Mouse (Mus musculus) myocyte (in vitro differentiated cells): ENCODE measurements around the gene Rab19. TPM values are rescaled to one million over a fixed set of nuclear protein-coding genes. Genes with fewer than 3 reads are reported as not detected.
"Not testable (repeated sequence)": the region's sequence is repeated elsewhere in the genome, so short reads cannot be mapped to it uniquely, and the experiment has no call there.

ENCODE experiments used
- H3K27me3 ChIP-seq: one replicate; pipeline ENCODE4 v1.6.1; 2011; ENCODE audit not compliant: control insufficient read depth, insufficient read depth, insufficient read length
- H3K36me3 ChIP-seq: one replicate; pipeline ENCODE4 v1.6.1; 2011; ENCODE audit not compliant: control insufficient read depth, insufficient read depth
- H3K4me2 ChIP-seq: one replicate; pipeline ENCODE4 v1.6.1; 2011; ENCODE audit warnings: low read depth, control low read depth
- H3K4me3 ChIP-seq: one replicate; pipeline ENCODE4 v1.5.1; 2011; ENCODE audit warnings: mild to moderate bottlenecking, control low read depth, moderate library complexity
- H3K79me2 ChIP-seq: one replicate; pipeline ENCODE4 v1.6.1; 2011; ENCODE audit not compliant: control insufficient read depth, insufficient read depth
- H3ac ChIP-seq: one replicate; pipeline ENCODE4 v1.6.1; 2011; ENCODE audit not compliant: control insufficient read depth, insufficient read length
- CEBPB ChIP-seq: IDR thresholded peaks from 2 replicates; pipeline ENCODE4 v1.6.1; 2011; ENCODE audit warnings: mild to moderate bottlenecking, moderate library complexity; ENCODE audit not compliant: poor library complexity, insufficient read depth, severe bottlenecking
- E2F4 ChIP-seq: IDR thresholded peaks from one replicate; pipeline ENCODE4 v1.6.1; 2011; ENCODE audit warnings: mild to moderate bottlenecking, control low read depth, moderate library complexity; ENCODE audit not compliant: insufficient read depth
- MAX ChIP-seq: IDR thresholded peaks from one replicate; pipeline ENCODE4 v1.6.1; 2011; ENCODE audit warnings: low read depth, mild to moderate bottlenecking, control low read depth
- MYOD1 ChIP-seq, 3 experiments: IDR thresholded peaks; one replicate each; pipeline ENCODE4 v1.6.1; 2011; ENCODE audit warnings: control low read depth in 2 of 3, low read depth in 2 of 3, mild to moderate bottlenecking in 2 of 3, moderate library complexity in 1 of 3; ENCODE audit not compliant: insufficient read length in 2 of 3, control insufficient read depth in 1 of 3
- MYOG ChIP-seq, 3 experiments: IDR thresholded peaks; one replicate each; pipeline ENCODE4 v1.6.1; 2011; ENCODE audit warnings: control low read depth in 2 of 3, low read depth in 2 of 3, mild to moderate bottlenecking in 2 of 3; ENCODE audit not compliant: insufficient read length in 2 of 3, control insufficient read depth in 1 of 3, insufficient read depth in 1 of 3
- POLR2A ChIP-seq: IDR thresholded peaks from one replicate; pipeline ENCODE4 v1.6.1; 2011; ENCODE audit warnings: low read depth, mild to moderate bottlenecking, control low read depth, moderate library complexity; ENCODE audit not compliant: insufficient read length
- POLR2AphosphoS2 ChIP-seq: IDR thresholded peaks from one replicate; pipeline ENCODE4 v1.6.1; 2011; ENCODE audit warnings: low read depth, control low read depth; ENCODE audit not compliant: insufficient read length
- REST ChIP-seq: IDR thresholded peaks from one replicate; pipeline ENCODE4 v1.6.1; 2011; ENCODE audit warnings: mild to moderate bottlenecking, control low read depth, moderate library complexity; ENCODE audit not compliant: insufficient read depth, insufficient read length
- SRF ChIP-seq: IDR thresholded peaks from one replicate; pipeline ENCODE4 v1.6.1; 2011; ENCODE audit warnings: low read depth; ENCODE audit not compliant: control insufficient read depth, insufficient read length
- TCF12 ChIP-seq: IDR thresholded peaks from one replicate; pipeline ENCODE4 v1.6.1; 2011; ENCODE audit warnings: mild to moderate bottlenecking, control low read depth; ENCODE audit not compliant: poor library complexity, insufficient read depth, severe bottlenecking
- TCF3 ChIP-seq: IDR thresholded peaks from one replicate; pipeline ENCODE4 v1.6.1; 2011; ENCODE audit warnings: low read depth, control low read depth; ENCODE audit not compliant: insufficient read length
- USF1 ChIP-seq: IDR thresholded peaks from one replicate; pipeline ENCODE4 v1.6.1; 2011; ENCODE audit warnings: low read depth, mild to moderate bottlenecking, control low read depth, moderate library complexity
- polyA plus RNA-seq: library from polyadenylated mRNA; unstranded; fragments of >200 nt; fragmentation: generic; extraction: Trizol; gene quantifications from one replicate; pipeline ENCODE4 v1.2.1, GENCODE M21; 2012; ENCODE audit warnings: missing spikeins

Rab19 gene
- polyA plus RNA-seq, 1 experiment: not detected

DNA sequence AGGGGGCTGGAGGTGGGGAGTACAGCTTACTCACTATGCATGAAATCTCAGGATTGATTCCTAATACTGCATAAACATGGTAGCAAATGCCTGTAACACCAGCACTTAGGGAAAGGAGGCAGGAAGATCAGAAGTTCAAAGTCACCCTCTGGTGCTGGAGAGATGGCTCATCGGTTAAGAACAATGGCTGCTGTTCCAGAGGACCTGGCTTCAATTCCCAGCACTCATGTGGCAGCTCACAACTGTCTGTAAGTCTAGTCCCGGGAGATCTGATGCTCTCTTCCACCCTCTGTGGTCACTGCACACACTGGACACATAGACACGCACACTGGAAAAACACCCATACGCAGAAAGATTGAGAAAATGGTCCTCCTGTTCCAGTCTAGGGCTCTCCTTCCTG lies 52.2 kb downstream of the Rab19 start:
- Histone ChIP-seq H3K4me3 (no peak overlapping the region), H3ac (no peak overlapping the region), H3K4me2 (no peak overlapping the region), H3K36me3 (no peaks in the 10 kb centered on the region), H3K79me2 (no peaks in the 10 kb centered on the region), H3K27me3 (no peaks in the 10 kb centered on the region)
- TF ChIP-seq TCF12 (no peak), CEBPB (no peak), REST (no peak), USF1 (no peak), POLR2A (no peak), MYOG (IDR thresholded peaks at IDR 0.05; ENCODE audit: control insufficient read depth in 1 of 3, insufficient read depth in 1 of 3, insufficient read length in 2 of 3, low read depth in 2 of 3) (no peak), TCF3 (no peak), MYOD1 (IDR thresholded peaks at IDR 0.05; ENCODE audit: control insufficient read depth in 1 of 3, insufficient read length in 2 of 3, low read depth in 2 of 3) (no peak), E2F4 (no peak), MAX (no peak), POLR2AphosphoS2 (no peak), SRF (no peak)

GRCm38 (mm10) chr6:39433701-39434100 lies 52.7 kb downstream of the Rab19 start:
- no peaks in the 10 kb centered on the region for H3K79me2 ChIP-seq
- H3K4me2 ChIP-seq: no peak overlapping the region
- no peak for TF ChIP-seq MAX
- no peak for TF ChIP-seq REST
- no peak for TF ChIP-seq POLR2A
- no peak for TF ChIP-seq MYOG (IDR thresholded peaks at IDR 0.05; ENCODE audit: control insufficient read depth in 1 of 3, insufficient read depth in 1 of 3, insufficient read length in 2 of 3, low read depth in 2 of 3)
- TF ChIP-seq CEBPB: no peak
- TF ChIP-seq TCF3: no peak
- TF ChIP-seq MYOD1 (IDR thresholded peaks at IDR 0.05; ENCODE audit: control insufficient read depth in 1 of 3, insufficient read length in 2 of 3, low read depth in 2 of 3): no peak
- TF ChIP-seq POLR2AphosphoS2: no peak
- TF ChIP-seq USF1: no peak
- H3K27me3 ChIP-seq: no peaks in the 10 kb centered on the region
- H3ac ChIP-seq: no peak overlapping the region
- H3K36me3 ChIP-seq: no peaks in the 10 kb centered on the region
- H3K4me3 ChIP-seq: no peak overlapping the region

DNA sequence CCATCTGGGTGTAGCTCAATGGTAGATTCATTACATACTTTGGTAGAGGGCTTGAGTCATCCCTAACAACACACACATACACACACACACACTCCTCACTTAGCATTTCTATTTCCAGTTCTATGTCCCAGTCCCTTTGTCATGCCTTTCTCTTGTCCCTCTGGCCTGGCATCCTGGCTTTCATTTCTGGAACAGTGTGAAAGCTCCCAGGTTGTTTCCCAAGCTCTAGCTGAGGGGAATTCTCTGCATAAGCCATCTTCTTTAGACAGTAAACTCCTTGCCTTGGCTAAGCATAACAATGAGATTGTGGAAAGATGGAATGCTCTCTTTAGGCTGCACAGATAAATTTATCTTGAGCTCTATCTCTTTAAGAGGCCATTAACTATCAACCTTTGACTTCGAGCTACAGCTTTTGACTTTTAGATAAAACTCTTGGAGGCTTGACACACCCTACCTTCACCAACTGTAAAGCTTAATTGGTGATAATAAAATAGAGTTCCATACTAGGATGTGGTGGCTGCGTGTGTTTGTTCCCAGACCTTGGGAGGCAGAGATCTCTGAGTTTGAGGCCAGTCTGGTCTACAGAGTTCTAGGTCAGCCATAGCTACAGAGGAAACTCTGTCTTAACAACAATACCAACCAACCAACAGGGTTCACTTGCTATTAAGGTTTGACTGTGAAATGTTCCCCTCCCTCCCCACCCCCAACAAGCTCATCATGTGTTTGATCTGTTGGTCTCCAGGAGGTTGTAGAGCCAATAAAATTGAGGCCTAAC lies 53.3 kb downstream of the Rab19 start:
- Histone ChIP-seq H3K4me3 (no peak overlapping the region), H3K4me2 (no peak overlapping the region), H3K27me3 (no peaks in the 10 kb centered on the region), H3ac (no peak overlapping the region), H3K79me2 (no peaks in the 10 kb centered on the region), H3K36me3 (no peaks in the 10 kb centered on the region)
- TF ChIP-seq MAX: no peak
- no peak for TF ChIP-seq TCF12
- no peak for TF ChIP-seq CEBPB
- TF ChIP-seq REST: no peak
- TF ChIP-seq MYOD1 (IDR thresholded peaks at IDR 0.05; ENCODE audit: control insufficient read depth in 1 of 3, insufficient read length in 2 of 3, low read depth in 2 of 3): no peak
- no peak for TF ChIP-seq SRF
- TF ChIP-seq MYOG (IDR thresholded peaks at IDR 0.05; ENCODE audit: control insufficient read depth in 1 of 3, insufficient read depth in 1 of 3, insufficient read length in 2 of 3, low read depth in 2 of 3): no peak
- TF ChIP-seq E2F4: no peak
- TF ChIP-seq POLR2AphosphoS2: no peak
- no peak for TF ChIP-seq POLR2A
- TF ChIP-seq TCF3: no peak
- TF ChIP-seq USF1: no peak

DNA sequence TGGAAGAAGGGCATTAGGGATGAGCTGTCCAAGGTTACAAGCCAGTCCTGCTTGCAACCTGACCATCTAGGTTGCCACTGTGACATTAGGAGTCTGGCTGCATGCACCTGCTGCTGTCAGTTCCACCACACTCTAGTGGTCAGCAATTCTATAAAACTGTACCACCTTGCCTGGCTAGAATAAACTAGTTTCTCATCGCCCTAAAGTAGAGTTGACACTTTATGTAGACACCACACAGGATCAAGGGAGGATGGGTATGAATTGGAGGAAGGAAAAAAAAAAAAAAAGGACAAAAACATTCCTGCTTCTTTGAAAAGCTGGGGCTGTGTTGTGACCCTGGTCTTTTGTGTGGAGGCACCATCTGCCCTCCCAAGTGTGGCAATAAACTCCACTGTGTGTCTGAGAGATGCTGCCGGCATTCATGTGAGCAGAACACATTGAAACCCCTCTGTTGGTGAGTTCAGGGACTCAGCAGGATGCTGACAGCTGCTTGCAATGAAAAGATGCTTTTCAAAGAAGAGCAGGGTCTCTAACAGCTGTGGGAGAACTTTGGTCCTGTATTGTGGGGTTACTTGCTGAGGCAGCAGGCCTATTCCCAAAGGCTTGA lies 54.0 kb downstream of the Rab19 start:
- Histone ChIP-seq H3K36me3 (no peaks in the 10 kb centered on the region), H3K27me3 (no peaks in the 10 kb centered on the region), H3ac (no peak overlapping the region), H3K4me2 (no peak overlapping the region), H3K79me2 (no peaks in the 10 kb centered on the region), H3K4me3 (no peak overlapping the region)
- TF ChIP-seq MYOD1 (IDR thresholded peaks at IDR 0.05; ENCODE audit: control insufficient read depth in 1 of 3, insufficient read length in 2 of 3, low read depth in 2 of 3) (peak in 2 of 3 experiments; percentile 89 to 93), CEBPB (no peak), REST (peak; percentile 40)

DNA sequence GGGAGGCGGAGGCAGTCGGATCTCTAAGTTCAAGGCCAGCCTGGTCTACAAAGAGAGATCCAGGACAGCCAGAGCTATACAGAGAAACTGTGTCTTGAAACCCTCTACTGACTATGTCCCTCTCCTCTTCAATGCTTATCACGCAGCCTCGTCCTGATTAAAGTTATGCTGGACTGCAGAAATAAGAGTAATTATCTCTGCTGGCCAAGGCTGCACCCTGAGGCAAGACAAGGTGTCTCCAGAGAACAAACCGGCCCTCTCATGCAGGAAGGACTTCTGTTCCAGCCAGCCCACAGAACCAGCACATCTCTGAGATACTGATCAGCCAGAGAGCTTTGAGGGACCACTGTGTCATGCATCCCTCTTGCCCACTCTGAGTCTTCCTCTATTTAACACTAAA lies 54.9 kb downstream of the Rab19 start:
- H3K36me3 ChIP-seq: no peaks in the 10 kb centered on the region
- no peak overlapping the region for H3K4me2 ChIP-seq
- H3ac ChIP-seq: no peak overlapping the region
- TF ChIP-seq REST (no peak), MYOG (IDR thresholded peaks at IDR 0.05; ENCODE audit: control insufficient read depth in 1 of 3, insufficient read depth in 1 of 3, insufficient read length in 2 of 3, low read depth in 2 of 3) (no peak), TCF3 (no peak), MAX (no peak), POLR2A (no peak), USF1 (no peak), POLR2AphosphoS2 (no peak), CEBPB (no peak), TCF12 (no peak), SRF (no peak), E2F4 (no peak)
- H3K4me3 ChIP-seq: no peak overlapping the region
- H3K27me3 ChIP-seq: no peaks in the 10 kb centered on the region
- no peaks in the 10 kb centered on the region for H3K79me2 ChIP-seq

DNA sequence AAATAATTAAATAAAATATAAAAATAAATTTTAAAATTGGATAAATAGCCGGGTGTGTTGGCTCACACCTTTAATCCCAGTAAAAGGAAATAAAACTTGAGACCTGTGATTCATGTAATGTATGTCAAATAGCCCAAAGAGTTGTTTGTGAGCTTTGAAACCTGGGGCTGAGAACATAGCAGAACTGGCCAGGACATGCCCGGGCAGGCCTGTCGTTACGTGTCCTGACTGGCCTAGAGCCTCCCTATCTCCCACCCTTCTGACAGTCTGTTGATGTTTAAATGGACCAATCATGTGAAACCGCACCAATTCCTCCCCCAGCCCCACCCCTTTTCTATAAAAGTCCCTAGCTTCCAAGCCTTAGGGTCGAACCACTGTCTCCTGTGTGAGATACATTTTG lies 56.5 kb downstream of the Rab19 start:
- H3K27me3 ChIP-seq, H3K79me2 ChIP-seq, H3ac ChIP-seq, H3K4me3 ChIP-seq, H3K36me3 ChIP-seq, H3K4me2 ChIP-seq: not testable (repeated sequence)
